8 mouse cellular contexts compared by ENCODE assay signal in genomic region chr10:22730266-22730991, GRCm38 (mm10). TPM values are rescaled to one million over a fixed set of nuclear protein-coding genes. Genes with fewer than 3 reads are reported as not detected.
DNase-seq lines count a peak whose midpoint lies in the region; ATAC-seq and TF ChIP-seq lines count a peak whose summit lies in the region.

No protein-coding gene starts in this region.

- TF ChIP-seq CTCF in ES-Bruce4 (IDR thresholded peaks at IDR 0.05; ENCODE audit: low read depth, low read length), result no peak

- peak overlapping the region; percentile 87 for H3K4me2 ChIP-seq in kidney, embryonic 14.5 days (replicated peaks; ENCODE audit: low read depth, low read length)
- peak overlapping the region; percentile 62 for H3K4me2 ChIP-seq in embryonic facial prominence, embryonic 11.5 days (ENCODE audit: low read depth, low read length)
- peak overlapping the region; percentile 88 for H3K4me2 ChIP-seq in midbrain, embryonic 13.5 days (replicated peaks)

- peak overlapping the region; percentile 95 for H3K9ac ChIP-seq in kidney, embryonic 14.5 days (ENCODE audit: low read depth, low read length)
- peak overlapping the region; percentile 79 for H3K9ac ChIP-seq in ES-Bruce4 (ENCODE audit: low read depth, poor library complexity, severe bottlenecking)
- peak overlapping the region; percentile 95 for H3K9ac ChIP-seq in embryonic facial prominence, embryonic 11.5 days (replicated peaks; ENCODE audit: low read length)
- peak overlapping the region; percentile 99 for H3K9ac ChIP-seq in midbrain, embryonic 13.5 days (replicated peaks)

- peak overlapping the region; percentile 80 for H3K27ac ChIP-seq in kidney, embryonic 14.5 days (ENCODE audit: low read depth, low read length)
- no peak overlapping the region for H3K27ac ChIP-seq in ES-Bruce4 (ENCODE audit: insufficient read depth, low read length)
- peak overlapping the region; percentile 66 for H3K27ac ChIP-seq in embryonic facial prominence, embryonic 11.5 days (replicated peaks; ENCODE audit: low read depth, low read length)
- H3K27ac ChIP-seq in midbrain, embryonic 13.5 days, result peak overlapping the region; percentile 96

- no peak for TF ChIP-seq POLR2A in ES-Bruce4 (IDR thresholded peaks at IDR 0.05; ENCODE audit: insufficient read depth, low read length)

- H3K4me1 ChIP-seq in kidney, embryonic 14.5 days (ENCODE audit: control insufficient read depth, insufficient read depth, low read length), result peaks cover 13% of the 10 kb centered on the region
- no peaks in the 10 kb centered on the region for H3K4me1 ChIP-seq in ES-Bruce4 (ENCODE audit: control insufficient read depth, insufficient read depth, low read length)
- no peaks in the 10 kb centered on the region for H3K4me1 ChIP-seq in embryonic facial prominence, embryonic 11.5 days (ENCODE audit: control insufficient read depth, insufficient read depth, low read length)
- H3K4me1 ChIP-seq in midbrain, embryonic 13.5 days (replicated peaks), result peaks cover 40% of the 10 kb centered on the region

- H3K9me3 ChIP-seq in kidney, embryonic 14.5 days (ENCODE audit: control insufficient read depth, low read length), result no peaks in the 10 kb centered on the region
- H3K9me3 ChIP-seq in ES-Bruce4 (replicated peaks; ENCODE audit: control insufficient read depth, insufficient read depth, low read length, poor library complexity, severe bottlenecking), result peaks cover 3% of the 10 kb centered on the region; the same call in 1 of the 2 replicates
- H3K9me3 ChIP-seq in embryonic facial prominence, embryonic 11.5 days (replicated peaks; ENCODE audit: control insufficient read depth, low read length), result no peaks in the 10 kb centered on the region
- no peaks in the 10 kb centered on the region for H3K9me3 ChIP-seq in midbrain, embryonic 13.5 days

- under 1% methylated on average over 38 of the region's 39 CpGs for WGBS in kidney, embryonic 14.5 days
- under 1% methylated on average over 39 of the region's 39 CpGs for WGBS in embryonic facial prominence, embryonic 11.5 days
- WGBS in midbrain, embryonic 13.5 days, result 1% methylated on average over 39 of the region's 39 CpGs

- no peak for TF ChIP-seq EP300 in ES-Bruce4 (IDR thresholded peaks at IDR 0.05; ENCODE audit: insufficient read depth, low read depth, low read length)

- H3K4me3 ChIP-seq in kidney, embryonic 14.5 days (ENCODE audit: low read length), result peak overlapping the region; percentile 100
- H3K4me3 ChIP-seq in ES-Bruce4 (ENCODE audit: low read depth, low read length), result peak overlapping the region; percentile 90
- peak overlapping the region; percentile 90 for H3K4me3 ChIP-seq in embryonic facial prominence, embryonic 11.5 days (ENCODE audit: low read depth, low read length)
- peak overlapping the region; percentile 99 for H3K4me3 ChIP-seq in midbrain, embryonic 13.5 days (replicated peaks)

- ATAC-seq in kidney, embryonic 14.5 days (ENCODE audit: low FRiP score, low TSS enrichment), result peak; percentile 67; the same call in 1 of the 2 replicates
- ATAC-seq in embryonic facial prominence, embryonic 11.5 days (replicated peaks; ENCODE audit: insufficient number of reproducible peaks, low FRiP score, low TSS enrichment, low read depth), result peak; percentile 61
- ATAC-seq in midbrain, embryonic 13.5 days, result peak; percentile 80

- H3K27me3 ChIP-seq in kidney, embryonic 14.5 days (ENCODE audit: control insufficient read depth, insufficient read depth, low read length), result no peaks in the 10 kb centered on the region
- no peaks in the 10 kb centered on the region for H3K27me3 ChIP-seq in ES-Bruce4 (ENCODE audit: control insufficient read depth, insufficient read depth, low read length, poor library complexity, severe bottlenecking)
- H3K27me3 ChIP-seq in embryonic facial prominence, embryonic 11.5 days (ENCODE audit: control insufficient read depth, insufficient read depth, low read length), result no peaks in the 10 kb centered on the region
- no peaks in the 10 kb centered on the region for H3K27me3 ChIP-seq in midbrain, embryonic 13.5 days

- no peaks in the 10 kb centered on the region for H3K36me3 ChIP-seq in kidney, embryonic 14.5 days (ENCODE audit: control insufficient read depth, insufficient read depth, low read length)
- no peaks in the 10 kb centered on the region for H3K36me3 ChIP-seq in ES-Bruce4 (ENCODE audit: control insufficient read depth, insufficient read depth, low read length, poor library complexity, severe bottlenecking)
- no peaks in the 10 kb centered on the region for H3K36me3 ChIP-seq in embryonic facial prominence, embryonic 11.5 days (replicated peaks; ENCODE audit: control insufficient read depth, insufficient read depth, low read depth, low read length)
- H3K36me3 ChIP-seq in midbrain, embryonic 13.5 days, result no peaks in the 10 kb centered on the region

- no peak for DNase-seq in kidney, adult 9 months
- no peak for DNase-seq in embryonic facial prominence, embryonic 11.5 days (ENCODE audit: low spot score)
- peak; percentile 29 for DNase-seq in induced T-regulatory cell, adult 2 months (ENCODE audit: low read depth)
- DNase-seq in adipocyte (ENCODE audit: low spot score), result no peak
- DNase-seq in right cerebral cortex, adult 18-20 months, result no peak

RNA-seq across cellular contexts. Expression of gene Tbpl1, which starts 1.3 kb away (rescaled TPM):
- polyA plus RNA-seq in kidney, embryonic 14.5 days (2014; fragmentation: Nextera tagmentation; extraction: Ambion mirVana), result 73.3 and 75.9 TPM in 2 replicates
- polyA plus RNA-seq in ES-Bruce4 (2011; ENCODE audit: insufficient read depth, insufficient read length, low read depth, missing spikeins), result 42.9 and 46.1 TPM in 2 replicates
- 98.6 and 109 TPM in 2 replicates for polyA plus RNA-seq in embryonic facial prominence, embryonic 11.5 days (2014; fragmentation: Nextera tagmentation; extraction: Ambion mirVana)
- 124 and 127 TPM in 2 replicates for polyA plus RNA-seq in midbrain, embryonic 13.5 days (2015; fragmentation: Nextera tagmentation; extraction: Ambion mirVana)
